Mouse (Mus musculus): ENCODE data around the gene Col5a1.

Gene Col5a1

GRCm38 (mm10) chr2:27886148-27886551 lies at the start of gene Col5a1:
Gene Col5a1 (plus strand): TSS chr2:27886425.
- no peak for DNase-seq (ENCODE audit: low read depth, low spot score)

- no peak for DNase-seq (ENCODE audit: low read depth, low spot score)
Observed at GRCm38 (mm10) chr2:27838112-27838511, 48.1 kb upstream of the Col5a1 start.

GRCm38 (mm10) chr2:27840890-27841289 lies 45.3 kb upstream of the Col5a1 start:
- DNase-seq (ENCODE audit: low read depth, low spot score) = no peak

GRCm38 (mm10) chr2:27842893-27843292 lies 43.3 kb upstream of the Col5a1 start:
- no peak for DNase-seq (ENCODE audit: low read depth, low spot score)

GRCm38 (mm10) chr2:27844885-27845284 lies 41.3 kb upstream of the Col5a1 start:
- no peak for DNase-seq (ENCODE audit: low read depth, low spot score)

GRCm38 (mm10) chr2:27847001-27847400 lies 39.2 kb upstream of the Col5a1 start:
- no peak for DNase-seq (ENCODE audit: low read depth, low spot score)

GRCm38 (mm10) chr2:27847851-27848435 lies 38.3 kb upstream of the Col5a1 start:
- no peak for DNase-seq (ENCODE audit: low read depth, low spot score)

GRCm38 (mm10) chr2:27848466-27848865 lies 37.8 kb upstream of the Col5a1 start:
- no peak for DNase-seq (ENCODE audit: low read depth, low spot score)

GRCm38 (mm10) chr2:27858348-27858903 lies 27.8 kb upstream of the Col5a1 start:
- no peak for DNase-seq (ENCODE audit: low read depth, low spot score)

GRCm38 (mm10) chr2:27861576-27862238 lies 24.5 kb upstream of the Col5a1 start:
- DNase-seq (ENCODE audit: low read depth, low spot score) = no peak

GRCm38 (mm10) chr2:27864491-27865365 lies 21.5 kb upstream of the Col5a1 start:
- DNase-seq (ENCODE audit: low read depth, low spot score) = no peak

GRCm38 (mm10) chr2:27870586-27870985 lies 15.6 kb upstream of the Col5a1 start:
- no peak for DNase-seq (ENCODE audit: low read depth, low spot score)

GRCm38 (mm10) chr2:27871056-27871455 lies 15.2 kb upstream of the Col5a1 start:
- DNase-seq (ENCODE audit: low read depth, low spot score) = no peak

GRCm38 (mm10) chr2:27872276-27872675 lies 13.9 kb upstream of the Col5a1 start:
- no peak for DNase-seq (ENCODE audit: low read depth, low spot score)

GRCm38 (mm10) chr2:27873030-27873429 lies 13.2 kb upstream of the Col5a1 start:
- DNase-seq (ENCODE audit: low read depth, low spot score) = no peak

GRCm38 (mm10) chr2:27874596-27874995 lies 11.6 kb upstream of the Col5a1 start:
- no peak for DNase-seq (ENCODE audit: low read depth, low spot score)

GRCm38 (mm10) chr2:27875231-27875630 lies 11.0 kb upstream of the Col5a1 start:
- no peak for DNase-seq (ENCODE audit: low read depth, low spot score)

GRCm38 (mm10) chr2:27875786-27876185 lies 10.4 kb upstream of the Col5a1 start:
- DNase-seq (ENCODE audit: low read depth, low spot score) = peak; percentile 49

GRCm38 (mm10) chr2:27876724-27877504 lies 9.3 kb upstream of the Col5a1 start:
- no peak for DNase-seq (ENCODE audit: low read depth, low spot score)

GRCm38 (mm10) chr2:27878066-27878465 lies 8.2 kb upstream of the Col5a1 start:
- DNase-seq (ENCODE audit: low read depth, low spot score) = no peak

GRCm38 (mm10) chr2:27883276-27883675 lies 2.9 kb upstream of the Col5a1 start:
- no peak for DNase-seq (ENCODE audit: low read depth, low spot score)
